Mouse (Mus musculus): Measurements from ENCODE around the gene Car4. TPM values are rescaled to one million over a fixed set of nuclear protein-coding genes. Genes with fewer than 3 reads are reported as not detected.

The Car4 gene
- polyA plus RNA-seq, 1 experiment from 2014 or later, result 0.99 TPM

DNA sequence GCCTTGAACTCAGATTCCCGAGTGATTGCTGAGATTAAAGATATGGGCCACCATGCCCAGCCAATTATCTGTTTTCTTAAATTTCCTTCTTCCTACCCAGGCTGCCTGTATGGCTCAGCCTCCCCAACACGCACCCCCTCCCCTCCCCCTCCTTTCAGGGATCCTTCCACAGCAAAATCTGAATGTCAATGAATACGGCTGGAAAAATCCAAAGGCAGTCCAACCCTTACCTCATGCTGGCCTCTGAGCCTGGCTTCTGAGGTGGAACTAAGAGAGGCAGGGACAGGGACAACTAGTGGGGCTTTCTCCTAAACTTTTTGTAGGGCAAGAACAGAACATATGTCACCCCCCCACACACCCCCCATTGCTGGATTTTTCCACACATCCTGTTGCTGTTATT, 9.5 kb upstream of the Car4 start:
- no peak for DNase-seq (ENCODE audit: low spot score)
- no peak for ATAC-seq (replicated peaks; ENCODE audit: low FRiP score, low TSS enrichment, low read depth)
- no peaks in the 10 kb centered on the region for H3K9me3 ChIP-seq (ENCODE audit: control insufficient read depth, low read length)
- no peaks in the 10 kb centered on the region for H3K36me3 ChIP-seq (ENCODE audit: control insufficient read depth, insufficient read depth, low read length)
- H3K4me2 ChIP-seq (ENCODE audit: low read length), result no peak overlapping the region
- H3K4me3 ChIP-seq (ENCODE audit: low read depth, low read length), result no peak overlapping the region
- no peaks in the 10 kb centered on the region for H3K4me1 ChIP-seq (replicated peaks; ENCODE audit: control insufficient read depth, insufficient read depth, low read length)
- 52% methylated on average over 3 of the region's 3 CpGs for WGBS
- no peak overlapping the region for H3K27ac ChIP-seq (ENCODE audit: low read depth)
- H3K27me3 ChIP-seq (replicated peaks; ENCODE audit: control insufficient read depth, insufficient read depth, low read length), result peaks cover 8% of the 10 kb centered on the region
- no peak overlapping the region for H3K9ac ChIP-seq (ENCODE audit: low read length)

DNA sequence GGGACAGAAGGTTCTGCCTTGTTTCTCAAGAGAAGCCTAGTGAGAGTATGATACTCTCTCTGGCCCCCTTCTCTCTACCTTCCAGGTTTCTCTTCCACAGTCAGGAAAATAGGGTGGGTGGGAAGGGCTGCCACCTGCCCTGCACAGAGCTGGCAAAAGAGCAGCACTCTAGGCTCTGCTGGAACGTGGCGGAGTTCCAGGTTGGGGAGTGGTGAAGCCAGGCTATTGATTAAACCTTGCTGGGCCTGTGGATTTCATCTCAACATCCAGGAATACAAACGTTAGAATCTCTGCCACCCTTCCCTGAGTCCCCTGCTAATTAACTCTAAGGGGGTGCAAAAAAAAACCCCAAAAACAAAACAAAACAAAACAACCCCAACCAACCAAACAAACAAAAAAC, 9.1 kb upstream of the Car4 start:
- Histone ChIP-seq H3K9me3 (ENCODE audit: control insufficient read depth, low read length) (no peaks in the 10 kb centered on the region), H3K4me1 (replicated peaks; ENCODE audit: control insufficient read depth, insufficient read depth, low read length) (no peaks in the 10 kb centered on the region), H3K27me3 (replicated peaks; ENCODE audit: control insufficient read depth, insufficient read depth, low read length) (peaks cover 8% of the 10 kb centered on the region), H3K4me3 (ENCODE audit: low read depth, low read length) (no peak overlapping the region), H3K4me2 (ENCODE audit: low read length) (no peak overlapping the region), H3K27ac (ENCODE audit: low read depth) (no peak overlapping the region), H3K9ac (ENCODE audit: low read length) (no peak overlapping the region), H3K36me3 (ENCODE audit: control insufficient read depth, insufficient read depth, low read length) (no peaks in the 10 kb centered on the region)
- ATAC-seq (replicated peaks; ENCODE audit: low FRiP score, low TSS enrichment, low read depth) (no peak), DNase-seq (ENCODE audit: low spot score) (no peak)
- 50% methylated on average over 3 of the region's 3 CpGs for WGBS

DNA sequence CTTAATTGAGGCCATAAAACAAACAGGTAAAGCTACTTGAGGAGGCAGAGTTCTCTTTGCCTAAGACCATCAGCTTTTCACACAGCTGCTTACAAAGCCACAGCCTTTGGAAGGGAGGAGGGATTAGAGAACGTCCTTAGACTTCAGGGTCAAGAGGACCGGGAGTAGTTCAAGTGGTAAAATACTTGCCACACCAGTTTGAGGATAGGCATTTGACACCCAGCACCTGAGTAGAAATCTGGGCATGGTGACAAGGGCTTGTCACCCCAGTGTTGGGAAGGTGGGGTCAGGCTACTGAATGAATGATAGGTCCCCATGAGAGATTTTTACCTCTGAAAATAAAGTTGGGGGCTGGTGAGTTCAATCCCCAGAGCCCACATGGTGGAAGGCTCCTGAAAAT, 5.0 kb upstream of the Car4 start:
- no peaks in the 10 kb centered on the region for H3K36me3 ChIP-seq (ENCODE audit: control insufficient read depth, insufficient read depth, low read length)
- H3K9ac ChIP-seq (ENCODE audit: low read length), result no peak overlapping the region
- 0 out of 2 replicates have a peak, but pooled peaks cover 2% of the 10 kb centered on the region for H3K4me1 ChIP-seq (replicated peaks; ENCODE audit: control insufficient read depth, insufficient read depth, low read length)
- no peak overlapping the region for H3K4me2 ChIP-seq (ENCODE audit: low read length)
- WGBS, result 29% methylated on average over 2 of the region's 2 CpGs
- H3K4me3 ChIP-seq (ENCODE audit: low read depth, low read length), result no peak overlapping the region
- no peak overlapping the region for H3K27ac ChIP-seq (ENCODE audit: low read depth)
- DNase-seq (ENCODE audit: low spot score) (no peak), ATAC-seq (replicated peaks; ENCODE audit: low FRiP score, low TSS enrichment, low read depth) (no peak)
- peaks cover 20% of the 10 kb centered on the region for H3K27me3 ChIP-seq (replicated peaks; ENCODE audit: control insufficient read depth, insufficient read depth, low read length)
- H3K9me3 ChIP-seq (ENCODE audit: control insufficient read depth, low read length), result no peaks in the 10 kb centered on the region

DNA sequence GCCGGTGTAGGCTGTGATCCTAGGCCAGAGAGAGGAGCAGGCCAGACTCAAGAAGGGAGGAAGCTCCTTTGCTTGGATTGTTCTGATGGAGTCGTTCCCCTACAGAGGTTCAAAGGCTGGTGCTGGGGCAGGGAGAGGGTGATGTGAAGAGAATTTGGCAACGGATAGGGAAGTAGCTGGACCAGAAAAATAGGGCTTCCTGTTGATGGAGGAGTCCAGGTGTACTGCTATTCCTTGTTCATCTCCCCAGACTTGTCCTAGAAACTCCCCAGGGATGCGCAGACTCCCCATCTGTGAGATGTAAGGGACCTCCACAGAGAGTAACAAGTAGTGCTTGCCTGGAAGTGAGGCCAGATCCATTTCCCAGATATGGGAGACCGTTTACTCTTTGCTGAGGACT, 1.2 kb upstream of the Car4 start:
- no peak overlapping the region for H3K27ac ChIP-seq (ENCODE audit: low read depth)
- 26% methylated on average over 5 of the region's 5 CpGs for WGBS

DNA sequence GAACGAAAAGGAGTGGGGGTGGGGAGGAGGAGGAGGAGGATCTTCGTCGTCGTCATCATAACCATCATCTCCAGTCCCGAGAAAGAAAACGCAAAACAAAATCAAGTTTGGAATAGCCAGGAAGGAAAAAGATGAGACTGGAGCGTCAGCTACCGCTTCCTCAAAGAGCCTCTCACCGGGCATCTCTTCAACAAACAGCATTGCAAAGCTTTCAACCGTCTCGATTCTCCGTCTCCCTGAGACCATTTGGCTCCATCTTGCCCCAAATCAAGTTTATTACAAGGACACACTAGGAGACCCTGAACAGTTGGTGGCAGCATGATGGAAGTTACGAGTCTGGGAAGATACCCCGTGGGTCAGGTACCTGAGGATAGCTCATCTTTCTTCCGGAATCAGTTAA, 415 bp upstream of the Car4 start:
- Histone ChIP-seq H3K27me3 (replicated peaks; ENCODE audit: control insufficient read depth, insufficient read depth, low read length) (peaks cover 41% of the 10 kb centered on the region), H3K36me3 (ENCODE audit: control insufficient read depth, insufficient read depth, low read length) (no peaks in the 10 kb centered on the region), H3K27ac (ENCODE audit: low read depth) (no peak overlapping the region), H3K4me3 (ENCODE audit: low read depth, low read length) (peak overlapping the region; percentile 22; the same call in 1 of the 2 replicates), H3K9me3 (ENCODE audit: control insufficient read depth, low read length) (no peaks in the 10 kb centered on the region), H3K4me2 (ENCODE audit: low read length) (peak overlapping the region; percentile 42; the same call in 1 of the 2 replicates), H3K4me1 (replicated peaks; ENCODE audit: control insufficient read depth, insufficient read depth, low read length) (peaks cover 11% of the 10 kb centered on the region; the same call in 1 of the 2 replicates), H3K9ac (ENCODE audit: low read length) (no peak overlapping the region)
- DNase-seq (ENCODE audit: low spot score) (no peak), ATAC-seq (replicated peaks; ENCODE audit: low FRiP score, low TSS enrichment, low read depth) (no peak)
- WGBS, result 8% methylated on average over 15 of the region's 15 CpGs

More for the DNA sequence above, 1.2 kb upstream of the Car4 start:
- ATAC-seq (replicated peaks; ENCODE audit: low FRiP score, low TSS enrichment, low read depth) (no peak), DNase-seq (ENCODE audit: low spot score) (no peak)
- Histone ChIP-seq H3K9ac (ENCODE audit: low read length) (no peak overlapping the region), H3K4me3 (ENCODE audit: low read depth, low read length) (no peak overlapping the region), H3K9me3 (ENCODE audit: control insufficient read depth, low read length) (no peaks in the 10 kb centered on the region), H3K27me3 (replicated peaks; ENCODE audit: control insufficient read depth, insufficient read depth, low read length) (peaks cover 41% of the 10 kb centered on the region), H3K4me1 (replicated peaks; ENCODE audit: control insufficient read depth, insufficient read depth, low read length) (peaks cover 11% of the 10 kb centered on the region; the same call in 1 of the 2 replicates), H3K4me2 (ENCODE audit: low read length) (no peak overlapping the region), H3K36me3 (ENCODE audit: control insufficient read depth, insufficient read depth, low read length) (no peaks in the 10 kb centered on the region)

DNA sequence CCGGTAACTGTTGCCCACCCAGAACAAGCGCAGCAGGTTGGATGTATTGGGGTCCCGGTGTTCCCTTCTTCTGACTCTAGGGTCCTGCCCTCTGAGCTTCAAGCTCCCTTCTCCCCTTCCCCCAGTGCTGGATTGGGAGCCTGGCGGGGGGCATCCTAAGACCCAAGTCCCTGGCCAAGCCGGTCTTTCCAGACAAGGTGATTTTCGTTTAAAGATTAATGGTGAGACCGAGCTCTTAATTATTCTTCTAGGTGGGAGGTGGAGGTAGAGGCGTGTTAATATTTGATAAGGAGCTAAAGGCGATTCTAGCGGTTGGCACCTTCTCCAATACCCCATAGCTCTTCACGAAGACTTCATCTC, 665 bp downstream of the Car4 start:
- peaks cover 41% of the 10 kb centered on the region for H3K27me3 ChIP-seq (replicated peaks; ENCODE audit: control insufficient read depth, insufficient read depth, low read length)
- H3K4me1 ChIP-seq (replicated peaks; ENCODE audit: control insufficient read depth, insufficient read depth, low read length), result peaks cover 11% of the 10 kb centered on the region; the same call in 1 of the 2 replicates
- no peaks in the 10 kb centered on the region for H3K9me3 ChIP-seq (ENCODE audit: control insufficient read depth, low read length)
- H3K4me3 ChIP-seq (ENCODE audit: low read depth, low read length), result peak overlapping the region; percentile 22; the same call in 1 of the 2 replicates
- no peak for ATAC-seq (replicated peaks; ENCODE audit: low FRiP score, low TSS enrichment, low read depth)
- 4% methylated on average over 11 of the region's 11 CpGs for WGBS
- H3K9ac ChIP-seq (ENCODE audit: low read length), result no peak overlapping the region
- peak overlapping the region; percentile 42 for H3K4me2 ChIP-seq (ENCODE audit: low read length)
- no peak overlapping the region for H3K27ac ChIP-seq (ENCODE audit: low read depth)
- no peak for DNase-seq (ENCODE audit: low spot score)
- H3K36me3 ChIP-seq (ENCODE audit: control insufficient read depth, insufficient read depth, low read length), result no peaks in the 10 kb centered on the region

DNA sequence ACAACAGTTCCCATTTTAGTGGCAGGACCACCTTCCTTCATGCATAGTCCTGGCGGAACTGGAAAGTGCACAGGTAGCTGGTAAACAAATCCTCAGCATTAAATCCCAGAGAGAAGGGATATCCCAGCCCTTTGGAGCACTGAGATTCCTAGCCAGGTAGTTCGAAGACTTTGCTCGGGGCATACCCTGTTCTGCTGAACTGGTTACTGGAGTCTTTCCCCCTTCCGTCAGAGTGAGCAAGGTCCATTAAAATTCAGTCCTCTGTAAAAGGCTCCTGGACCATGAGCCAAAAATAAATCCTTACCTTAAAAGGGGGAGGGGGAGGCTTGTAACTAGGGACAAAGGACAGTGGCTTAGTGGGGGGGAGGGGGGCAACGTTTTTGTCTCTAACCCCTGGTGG, 1.6 kb downstream of the Car4 start:
- Histone ChIP-seq H3K9ac (ENCODE audit: low read length) (no peak overlapping the region), H3K4me2 (ENCODE audit: low read length) (no peak overlapping the region), H3K27ac (ENCODE audit: low read depth) (no peak overlapping the region), H3K27me3 (replicated peaks; ENCODE audit: control insufficient read depth, insufficient read depth, low read length) (peaks cover 41% of the 10 kb centered on the region), H3K4me3 (ENCODE audit: low read depth, low read length) (no peak overlapping the region), H3K4me1 (replicated peaks; ENCODE audit: control insufficient read depth, insufficient read depth, low read length) (peaks cover 11% of the 10 kb centered on the region; the same call in 1 of the 2 replicates), H3K9me3 (ENCODE audit: control insufficient read depth, low read length) (no peaks in the 10 kb centered on the region), H3K36me3 (ENCODE audit: control insufficient read depth, insufficient read depth, low read length) (no peaks in the 10 kb centered on the region)
- 41% methylated on average over 5 of the region's 5 CpGs for WGBS
- no peak for ATAC-seq (replicated peaks; ENCODE audit: low FRiP score, low TSS enrichment, low read depth)
- no peak for DNase-seq (ENCODE audit: low spot score)

DNA sequence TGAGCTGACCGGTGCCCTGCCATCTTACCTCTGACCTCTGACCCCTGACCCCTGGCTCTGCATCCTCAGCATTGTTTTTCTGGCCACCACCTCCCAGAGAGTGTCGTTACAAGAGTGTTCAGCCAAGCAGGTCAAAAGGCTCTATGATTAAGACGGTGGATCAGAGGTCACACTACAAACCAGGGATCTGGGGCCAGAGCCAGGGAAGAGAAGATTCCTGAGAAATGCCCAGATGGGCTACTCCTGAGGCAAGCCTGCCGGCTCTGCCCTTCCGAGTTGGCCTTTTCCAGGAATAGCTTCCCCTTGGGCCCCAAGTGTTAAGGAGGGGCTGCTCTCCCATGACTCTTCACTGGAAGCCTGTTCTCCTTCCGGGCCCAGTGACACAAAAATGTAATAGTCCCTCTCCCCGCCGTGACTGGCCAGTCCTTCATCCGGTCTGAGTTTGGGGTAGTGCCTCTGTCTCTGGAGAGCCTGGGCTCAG, 2.2 kb downstream of the Car4 start:
- H3K4me3 ChIP-seq (ENCODE audit: low read depth, low read length), result no peak overlapping the region
- H3K27me3 ChIP-seq (replicated peaks; ENCODE audit: control insufficient read depth, insufficient read depth, low read length), result peaks cover 41% of the 10 kb centered on the region
- no peaks in the 10 kb centered on the region for H3K9me3 ChIP-seq (ENCODE audit: control insufficient read depth, low read length)
- no peak overlapping the region for H3K4me2 ChIP-seq (ENCODE audit: low read length)
- no peaks in the 10 kb centered on the region for H3K36me3 ChIP-seq (ENCODE audit: control insufficient read depth, insufficient read depth, low read length)
- DNase-seq (ENCODE audit: low spot score) (no peak), ATAC-seq (replicated peaks; ENCODE audit: low FRiP score, low TSS enrichment, low read depth) (no peak)
- no peak overlapping the region for H3K27ac ChIP-seq (ENCODE audit: low read depth)
- no peak overlapping the region for H3K9ac ChIP-seq (ENCODE audit: low read length)
- 8% methylated on average over 9 of the region's 9 CpGs for WGBS
- H3K4me1 ChIP-seq (replicated peaks; ENCODE audit: control insufficient read depth, insufficient read depth, low read length), result peaks cover 11% of the 10 kb centered on the region; the same call in 1 of the 2 replicates

DNA sequence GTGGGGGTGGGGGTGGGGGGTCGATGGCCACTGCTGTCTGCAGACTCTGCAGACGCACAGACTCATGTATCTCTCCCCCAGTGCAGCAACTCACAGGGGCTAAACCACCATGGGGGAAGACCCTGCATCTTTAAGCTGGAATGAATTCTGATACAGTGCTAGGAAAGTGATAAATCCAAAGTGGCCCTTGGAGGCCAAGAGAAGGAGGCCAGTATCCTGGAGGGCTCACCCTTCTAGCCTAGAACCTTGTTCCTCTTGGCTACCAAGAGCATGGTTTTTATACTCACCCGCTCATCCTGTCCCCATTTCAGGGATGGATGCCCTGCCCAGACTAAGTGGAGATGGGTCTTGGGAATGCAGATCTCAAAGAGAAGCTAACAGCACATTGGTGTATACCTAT, 2.7 kb downstream of the Car4 start:
- no peak for ATAC-seq (replicated peaks; ENCODE audit: low FRiP score, low TSS enrichment, low read depth)
- H3K9ac ChIP-seq (ENCODE audit: low read length), result no peak overlapping the region
- H3K27me3 ChIP-seq (replicated peaks; ENCODE audit: control insufficient read depth, insufficient read depth, low read length), result peaks cover 41% of the 10 kb centered on the region

More for the DNA sequence above, 2.7 kb downstream of the Car4 start:
- H3K4me3 ChIP-seq (ENCODE audit: low read depth, low read length), result no peak overlapping the region
- WGBS, result 45% methylated on average over 3 of the region's 3 CpGs
- DNase-seq (ENCODE audit: low spot score), result no peak
- no peak overlapping the region for H3K27ac ChIP-seq (ENCODE audit: low read depth)
- H3K36me3 ChIP-seq (ENCODE audit: control insufficient read depth, insufficient read depth, low read length), result no peaks in the 10 kb centered on the region
- no peak overlapping the region for H3K4me2 ChIP-seq (ENCODE audit: low read length)
- H3K9me3 ChIP-seq (ENCODE audit: control insufficient read depth, low read length), result no peaks in the 10 kb centered on the region
- peaks cover 11% of the 10 kb centered on the region; the same call in 1 of the 2 replicates for H3K4me1 ChIP-seq (replicated peaks; ENCODE audit: control insufficient read depth, insufficient read depth, low read length)

Data from intestine, embryonic 14.5 days (tissue).